Mouse (Mus musculus) megakaryocyte, embryonic 14.5 days (primary cell): ENCODE results near the gene Klra6.

Source experiments
- FLI1 ChIP-seq: IDR thresholded peaks from 2 replicates; pipeline ENCODE4 v1.6.1; 2012; ENCODE audit warnings: low read length, inconsistent platforms, mixed read lengths
- GATA1 ChIP-seq: IDR thresholded peaks from 3 replicates; pipeline ENCODE4 v1.6.1; 2012; ENCODE audit warnings: mixed read lengths, low read length, inconsistent platforms, borderline replicate concordance

DNA sequence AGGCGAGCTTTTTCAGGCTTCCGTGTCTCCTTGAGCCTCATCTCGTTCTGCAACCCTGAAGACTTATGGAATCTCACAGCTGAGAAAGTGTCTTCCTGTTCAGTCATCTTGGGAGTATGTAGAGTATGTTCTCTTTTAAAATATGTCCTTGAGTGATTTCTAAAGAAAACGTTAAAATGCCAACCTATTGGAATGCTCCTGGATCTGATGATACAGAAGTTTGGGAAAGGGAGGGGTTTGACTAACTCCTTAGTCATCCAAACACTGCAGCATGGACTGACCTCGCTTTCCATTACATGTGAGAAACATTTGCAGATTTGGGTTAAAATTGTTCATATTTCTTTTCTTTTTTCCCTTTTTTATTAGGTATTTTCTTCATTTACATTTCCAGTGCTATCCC is 38.4 kb upstream of the Klra6 start:
- no peak for TF ChIP-seq FLI1
- no peak for TF ChIP-seq GATA1
